Mouse (Mus musculus): ENCODE results near the gene Arpc3. TPM values are rescaled to one million over a fixed set of nuclear protein-coding genes. Genes with fewer than 3 reads are reported as not detected.

Gene Arpc3
- total RNA-seq (2021): 100 to 1,000 TPM in 1 of 2 experiments, 10 to 100 TPM in 1; 99.0 to 107 TPM
- long read RNA-seq, experiment 1, transcript Arpc3-202 (7 exons, 899 nt): major isoform, 7 of 9 reads
- long read RNA-seq, experiment 1, partial matches to known transcripts: 0 of 9 reads
- long read RNA-seq, experiment 1, other reads (novel, unspliced or antisense): 2 of 9 reads
- long read RNA-seq, experiment 2, transcript Arpc3-202 (7 exons, 899 nt): major isoform, 10 of 12 reads
- long read RNA-seq, experiment 2, partial matches to known transcripts: 2 of 12 reads
- long read RNA-seq, experiment 2, other reads (novel, unspliced or antisense): 0 of 12 reads

- DNase-seq (ENCODE audit: low spot score in 2 of 2): peak; percentile 90 to 91
These were observed at the start of gene Arpc3 for GRCm38 (mm10) chr5:122391786-122392180. Arpc3 (plus strand) TSS chr5:122391878.

- DNase-seq (ENCODE audit: low spot score in 2 of 2): no peak
These were observed 48.8 kb upstream of the Arpc3 start for GRCm38 (mm10) chr5:122342874-122343273.

- no peak for DNase-seq (ENCODE audit: low spot score in 2 of 2)
These were observed 47.9 kb upstream of the Arpc3 start for GRCm38 (mm10) chr5:122343768-122344167.

- DNase-seq (ENCODE audit: low spot score in 2 of 2): peak in 1 of 2 experiments; percentile 72
These were observed 47.4 kb upstream of the Arpc3 start for GRCm38 (mm10) chr5:122344260-122344659.

- DNase-seq (ENCODE audit: low spot score in 2 of 2): no peak
These were observed 45.9 kb upstream of the Arpc3 start for GRCm38 (mm10) chr5:122345777-122346176.

GRCm38 (mm10) chr5:122353807-122354491, 37.7 kb upstream of the Arpc3 start, which contains the start of the genes Rad9b and Vps29:
Rad9b (minus strand) TSS chr5:122354233.
Vps29 (plus strand) TSS chr5:122354369.
- DNase-seq (ENCODE audit: low spot score in 2 of 2): peak; percentile 98 to 99

- DNase-seq (ENCODE audit: low spot score in 2 of 2): no peak
These were observed 37.1 kb upstream of the Arpc3 start for GRCm38 (mm10) chr5:122354492-122355067.

GRCm38 (mm10) chr5:122371591-122372191, 20.0 kb upstream of the Arpc3 start, which contains the start of gene Gpn3:
Gpn3 (plus strand) TSS chr5:122371876.
- DNase-seq (ENCODE audit: low spot score in 2 of 2): peak in 1 of 2 experiments; percentile 41

- DNase-seq (ENCODE audit: low spot score in 2 of 2): peak; percentile 98 to 100
These were observed 19.4 kb upstream of the Arpc3 start, which contains the start of gene Fam216a for GRCm38 (mm10) chr5:122372192-122372769. Fam216a (minus strand) TSS chr5:122372364.

GRCm38 (mm10) chr5:122372878-122373277, 18.8 kb upstream of the Arpc3 start:
- DNase-seq (ENCODE audit: low spot score in 2 of 2): no peak

GRCm38 (mm10) chr5:122377101-122377833, 14.4 kb upstream of the Arpc3 start:
- DNase-seq (ENCODE audit: low spot score in 2 of 2): no peak

GRCm38 (mm10) chr5:122378171-122378570, 13.5 kb upstream of the Arpc3 start:
- DNase-seq (ENCODE audit: low spot score in 2 of 2): no peak

- peak; percentile 42 to 61 for DNase-seq (ENCODE audit: low spot score in 2 of 2)
These were observed 12.1 kb upstream of the Arpc3 start for GRCm38 (mm10) chr5:122379374-122380155.

- no peak for DNase-seq (ENCODE audit: low spot score in 2 of 2)
These were observed 1.7 kb upstream of the Arpc3 start for GRCm38 (mm10) chr5:122390006-122390405.

GRCm38 (mm10) chr5:122390671-122391070, 1.0 kb upstream of the Arpc3 start:
- DNase-seq (ENCODE audit: low spot score in 2 of 2): no peak

GRCm38 (mm10) chr5:122391178-122391785, 396 bp upstream of the Arpc3 start:
- DNase-seq (ENCODE audit: low spot score in 2 of 2): no peak

- DNase-seq (ENCODE audit: low spot score in 2 of 2): no peak
These were observed 738 bp downstream of the Arpc3 start for GRCm38 (mm10) chr5:122392227-122393004.

- DNase-seq (ENCODE audit: low spot score in 2 of 2): peak; percentile 68
These were observed 2.2 kb downstream of the Arpc3 start for GRCm38 (mm10) chr5:122393887-122394286.
